Mouse (Mus musculus) gastrocnemius, adult 18-20 months (tissue): ENCODE measurements around the gene Nsrp1. TPM values are rescaled to one million over a fixed set of nuclear protein-coding genes. Genes with fewer than 3 reads are reported as not detected.

Experiments used
- microRNA-seq: library from miRNA; unstranded; fragments of <30 nt; microRNA quantifications from one replicate; pipeline ENCODE4 v1.2.0, GENCODE M21; 2021
- total RNA-seq, 2 experiments: library from RNA; stranded (reverse); gene quantifications; 2 replicates each; pipeline ENCODE4 v1.2.3; 2021

Gene Nsrp1
- total RNA-seq, 2 experiments from 2014 or later: 14.3 to 15.0 TPM

Small RNA genes lying within 50 kb of the gene (microRNA-seq; reads per million reads assigned to microRNA genes)
- gene Mir423: 6,979 reads per million, percentile 92 among the genes with 10 or more reads in this experiment

Other genes with a start within 250 kb of the Nsrp1 start
- 10 to 100 TPM; 26.2 to 29.0 TPM for gene Cpd, start 231.4 kb downstream of the Nsrp1 start, total RNA-seq
- not detected for gene Tmigd1, start 176.3 kb downstream of the Nsrp1 start, total RNA-seq
- 10 to 100 TPM; 24.8 to 29.5 TPM for gene Blmh, start 153.6 kb downstream of the Nsrp1 start, total RNA-seq
- gene Slc6a4, start 79.8 kb downstream of the Nsrp1 start, total RNA-seq: under 1 TPM; 0.36 to 0.46 TPM
- gene Efcab5, start 110.5 kb upstream of the Nsrp1 start, total RNA-seq: under 1 TPM; 0.07 to 0.12 TPM
- gene Ssh2, start 137.9 kb upstream of the Nsrp1 start, total RNA-seq: 10 to 100 TPM; 49.1 to 49.3 TPM